Mouse (Mus musculus): ENCODE measurements around the gene Arfgef2. TPM values are rescaled to one million over a fixed set of nuclear protein-coding genes. Genes with fewer than 3 reads are reported as not detected.

Arfgef2 gene
- polyA plus RNA-seq (2011; ENCODE audit: insufficient read length, low read depth, missing spikeins): 24.9 and 32.3 TPM in 2 replicates

DNA sequence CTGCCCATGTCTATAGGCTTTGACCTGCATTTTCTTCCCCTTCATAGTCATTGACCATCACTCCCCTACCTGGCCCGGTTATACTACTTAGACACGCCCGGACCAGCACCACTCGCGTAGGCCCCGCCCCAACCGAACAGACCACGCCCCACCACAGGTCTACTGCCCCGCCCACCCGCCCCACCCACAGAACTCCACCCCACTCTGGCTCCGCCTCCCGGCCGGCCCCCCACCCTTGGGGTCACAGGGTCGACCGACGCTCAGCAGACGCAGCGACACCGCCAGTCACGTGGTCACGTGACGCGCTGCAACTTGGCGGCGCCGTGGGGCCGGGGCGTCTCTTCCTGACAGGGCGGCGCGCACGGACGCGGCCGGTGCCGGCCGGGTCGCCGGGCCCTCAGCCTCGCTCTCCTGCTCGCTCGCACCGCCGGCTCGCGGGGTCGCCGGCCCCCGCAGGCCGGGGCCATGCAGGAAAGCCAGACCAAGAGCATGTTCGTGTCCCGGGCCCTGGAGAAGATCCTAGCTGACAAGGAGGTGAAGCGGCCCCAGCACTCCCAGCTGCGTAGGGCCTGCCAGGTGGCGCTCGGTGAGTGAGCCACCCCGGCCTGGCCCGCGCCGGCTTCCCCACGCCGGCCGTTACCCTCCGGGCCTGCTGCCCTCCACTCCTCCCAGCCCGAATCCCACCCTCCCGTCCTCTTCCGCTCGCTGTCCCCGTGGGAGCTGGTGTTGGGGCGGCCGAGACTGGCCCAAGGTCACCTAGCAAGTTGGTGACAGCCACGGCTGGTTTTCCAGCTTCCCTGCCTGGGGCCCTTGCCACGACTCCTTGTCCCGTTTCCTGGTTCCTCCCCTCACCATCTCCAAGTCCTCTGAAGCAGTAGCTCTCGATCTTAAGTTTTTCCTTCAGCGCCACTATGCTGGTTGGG, at the start of gene Arfgef2:
Arfgef2 (plus strand) TSS at position 339 of the 923 bp plus-strand sequence.
- Histone ChIP-seq H3K4me3 (ENCODE audit: insufficient read depth, low read length) (peak within 1 kb of the TSS; percentile 94), H3K27ac (ENCODE audit: insufficient read depth, low read length) (peak within 1 kb of the TSS; percentile 56), H3K4me1 (ENCODE audit: control insufficient read depth, insufficient read depth, low read length) (peaks cover 14% of the 10 kb centered on the region)
- TF ChIP-seq POLR2A (IDR thresholded peaks at IDR 0.05; ENCODE audit: low read depth, low read length) (peak; percentile 78), CTCF (IDR thresholded peaks at IDR 0.05; ENCODE audit: borderline replicate concordance, insufficient read depth, low read length) (no peak)

DNA sequence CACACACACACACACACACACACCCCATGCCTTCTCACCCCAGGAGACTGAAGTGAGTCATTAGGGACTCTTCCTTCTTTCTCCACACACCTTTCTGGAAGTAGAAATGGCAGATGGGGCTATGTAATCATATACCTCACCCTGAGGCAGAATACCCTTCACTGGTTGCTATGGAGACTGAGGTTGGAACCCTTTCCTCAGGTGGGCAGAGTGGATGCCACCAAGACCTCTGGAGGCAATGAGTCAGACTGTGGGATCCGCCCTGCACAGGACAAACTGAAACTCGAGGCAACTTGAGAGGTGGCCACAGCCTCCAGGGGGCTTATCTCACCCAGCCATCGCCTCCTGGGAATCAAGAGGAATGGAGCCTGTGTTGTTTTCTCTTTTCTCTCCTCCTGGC, 47.4 kb upstream of the Arfgef2 start:
- TF ChIP-seq POLR2A (IDR thresholded peaks at IDR 0.05; ENCODE audit: low read depth, low read length) (no peak), CTCF (IDR thresholded peaks at IDR 0.05; ENCODE audit: borderline replicate concordance, insufficient read depth, low read length) (no peak)
- Histone ChIP-seq H3K27ac (ENCODE audit: insufficient read depth, low read length) (no peak overlapping the region), H3K4me1 (ENCODE audit: control insufficient read depth, insufficient read depth, low read length) (no peaks in the 10 kb centered on the region), H3K4me3 (ENCODE audit: insufficient read depth, low read length) (no peak overlapping the region)

GRCm38 (mm10) chr2:166764051-166764450, 41.3 kb upstream of the Arfgef2 start:
- no peak for TF ChIP-seq CTCF (IDR thresholded peaks at IDR 0.05; ENCODE audit: borderline replicate concordance, insufficient read depth, low read length)
- no peak for TF ChIP-seq POLR2A (IDR thresholded peaks at IDR 0.05; ENCODE audit: low read depth, low read length)
- Histone ChIP-seq H3K4me1 (ENCODE audit: control insufficient read depth, insufficient read depth, low read length) (no peaks in the 10 kb centered on the region), H3K27ac (ENCODE audit: insufficient read depth, low read length) (no peak overlapping the region), H3K4me3 (ENCODE audit: insufficient read depth, low read length) (no peak overlapping the region)

- Histone ChIP-seq H3K27ac (ENCODE audit: insufficient read depth, low read length) (no peak overlapping the region), H3K4me1 (ENCODE audit: control insufficient read depth, insufficient read depth, low read length) (no peaks in the 10 kb centered on the region)
- TF ChIP-seq CTCF (IDR thresholded peaks at IDR 0.05; ENCODE audit: borderline replicate concordance, insufficient read depth, low read length): no peak
- no peak for TF ChIP-seq POLR2A (IDR thresholded peaks at IDR 0.05; ENCODE audit: low read depth, low read length)
Measured at GRCm38 (mm10) chr2:166767591-166767990, 37.8 kb upstream of the Arfgef2 start.

DNA sequence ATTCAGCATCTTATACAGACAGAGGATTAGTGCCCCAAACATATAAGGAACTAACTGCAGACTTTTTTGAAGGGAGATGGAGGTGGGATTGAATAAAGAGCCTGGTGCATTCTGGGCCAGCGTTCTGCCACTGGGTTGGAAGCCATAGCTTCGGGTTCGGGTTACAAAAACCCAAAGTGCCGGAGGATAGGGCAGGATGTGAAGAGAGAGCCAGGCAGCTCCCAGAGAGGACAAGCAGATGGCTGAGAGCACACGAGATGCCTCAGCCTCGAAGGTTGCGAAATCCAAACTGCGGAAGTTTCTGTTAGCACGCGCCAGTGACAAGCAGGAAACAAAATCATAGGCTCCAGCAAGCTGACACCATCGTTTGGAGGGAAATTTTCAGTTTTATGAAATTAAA, 34.0 kb upstream of the Arfgef2 start:
- no peak for TF ChIP-seq POLR2A (IDR thresholded peaks at IDR 0.05; ENCODE audit: low read depth, low read length)
- no peak for TF ChIP-seq CTCF (IDR thresholded peaks at IDR 0.05; ENCODE audit: borderline replicate concordance, insufficient read depth, low read length)
- H3K4me3 ChIP-seq (ENCODE audit: insufficient read depth, low read length): no peak overlapping the region
- no peaks in the 10 kb centered on the region for H3K4me1 ChIP-seq (ENCODE audit: control insufficient read depth, insufficient read depth, low read length)
- no peak overlapping the region for H3K27ac ChIP-seq (ENCODE audit: insufficient read depth, low read length)

More at GRCm38 (mm10) chr2:166767591-166767990, 37.8 kb upstream of the Arfgef2 start:
- H3K4me3 ChIP-seq (ENCODE audit: insufficient read depth, low read length): no peak overlapping the region

DNA sequence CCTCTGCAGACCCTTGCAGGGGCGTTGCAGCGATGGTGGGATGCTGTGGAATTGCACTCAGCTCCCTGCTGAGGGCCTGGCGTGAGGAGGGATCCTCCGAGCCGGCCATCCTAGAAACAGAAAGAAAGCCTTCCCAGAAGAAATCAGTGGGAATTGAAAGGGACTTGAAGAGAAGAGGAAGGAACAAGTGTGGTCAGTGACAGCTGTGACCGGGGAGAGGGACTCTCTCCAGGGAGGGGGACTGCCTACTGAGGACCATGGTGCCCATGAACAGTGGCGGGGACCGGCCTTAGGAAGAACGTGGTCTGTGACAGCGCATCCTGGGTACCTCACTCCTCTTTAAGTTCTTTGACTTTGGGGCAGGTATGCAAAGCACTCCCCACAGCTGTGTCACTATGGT, 31.8 kb upstream of the Arfgef2 start:
- Histone ChIP-seq H3K27ac (ENCODE audit: insufficient read depth, low read length) (no peak overlapping the region), H3K4me1 (ENCODE audit: control insufficient read depth, insufficient read depth, low read length) (no peaks in the 10 kb centered on the region), H3K4me3 (ENCODE audit: insufficient read depth, low read length) (no peak overlapping the region)
- no peak for TF ChIP-seq CTCF (IDR thresholded peaks at IDR 0.05; ENCODE audit: borderline replicate concordance, insufficient read depth, low read length)
- no peak for TF ChIP-seq POLR2A (IDR thresholded peaks at IDR 0.05; ENCODE audit: low read depth, low read length)

GRCm38 (mm10) chr2:166774275-166774674, 31.1 kb upstream of the Arfgef2 start:
- TF ChIP-seq POLR2A (IDR thresholded peaks at IDR 0.05; ENCODE audit: low read depth, low read length) (no peak), CTCF (IDR thresholded peaks at IDR 0.05; ENCODE audit: borderline replicate concordance, insufficient read depth, low read length) (no peak)
- no peaks in the 10 kb centered on the region for H3K4me1 ChIP-seq (ENCODE audit: control insufficient read depth, insufficient read depth, low read length)
- no peak overlapping the region for H3K4me3 ChIP-seq (ENCODE audit: insufficient read depth, low read length)
- no peak overlapping the region for H3K27ac ChIP-seq (ENCODE audit: insufficient read depth, low read length)

DNA sequence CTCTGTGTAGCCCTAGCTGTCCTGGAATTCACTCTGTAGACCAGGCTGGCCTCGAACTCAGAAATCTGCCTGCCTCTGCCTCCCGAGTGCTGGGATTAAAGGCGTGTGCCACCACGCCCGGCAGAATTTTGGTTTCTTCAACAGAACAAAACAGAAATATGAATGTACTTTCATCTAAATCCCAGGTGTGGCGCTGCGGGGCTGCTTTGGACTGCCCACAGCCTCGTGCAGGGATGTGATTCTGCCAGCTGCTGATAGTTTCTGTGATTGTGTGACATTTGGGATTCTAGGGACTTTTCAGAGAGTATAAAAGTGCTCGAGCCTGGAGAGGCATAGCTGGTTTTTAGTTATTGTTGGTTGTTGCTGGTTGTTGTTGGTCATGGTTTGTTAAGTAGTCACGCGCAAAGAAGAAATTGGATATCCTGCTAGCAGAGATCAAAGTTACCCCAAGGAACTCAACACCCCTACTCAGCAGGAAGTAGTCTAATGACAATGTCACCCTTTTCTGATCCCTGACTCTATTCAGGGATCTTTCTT, 30.0 kb upstream of the Arfgef2 start:
- H3K27ac ChIP-seq (ENCODE audit: insufficient read depth, low read length): no peak overlapping the region
- TF ChIP-seq CTCF (IDR thresholded peaks at IDR 0.05; ENCODE audit: borderline replicate concordance, insufficient read depth, low read length): no peak
- TF ChIP-seq POLR2A (IDR thresholded peaks at IDR 0.05; ENCODE audit: low read depth, low read length): no peak
- H3K4me3 ChIP-seq (ENCODE audit: insufficient read depth, low read length): no peak overlapping the region
- H3K4me1 ChIP-seq (ENCODE audit: control insufficient read depth, insufficient read depth, low read length): no peaks in the 10 kb centered on the region

DNA sequence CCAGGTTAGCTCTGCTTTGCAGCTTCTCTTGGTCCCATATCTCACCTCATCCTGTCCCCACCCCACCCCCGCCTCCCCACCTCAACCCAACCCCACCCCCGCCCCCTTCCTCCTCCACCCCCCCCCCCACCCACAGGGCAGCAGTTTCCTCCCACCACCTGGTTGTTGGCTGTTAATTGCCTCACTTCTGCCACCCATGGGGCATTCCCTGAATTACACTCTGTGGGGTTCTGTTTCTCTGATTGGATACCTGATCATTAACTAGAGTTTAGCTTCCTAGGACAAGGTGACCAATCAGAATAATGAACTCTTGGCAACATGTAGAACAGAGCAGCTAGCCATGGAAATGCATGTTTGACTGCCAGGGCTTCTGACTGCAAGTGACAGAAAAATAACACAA, 29.1 kb upstream of the Arfgef2 start:
- TF ChIP-seq CTCF (IDR thresholded peaks at IDR 0.05; ENCODE audit: borderline replicate concordance, insufficient read depth, low read length) (no peak), POLR2A (IDR thresholded peaks at IDR 0.05; ENCODE audit: low read depth, low read length) (no peak)
- Histone ChIP-seq H3K27ac (ENCODE audit: insufficient read depth, low read length) (no peak overlapping the region), H3K4me1 (ENCODE audit: control insufficient read depth, insufficient read depth, low read length) (no peaks in the 10 kb centered on the region), H3K4me3 (ENCODE audit: insufficient read depth, low read length) (no peak overlapping the region)

DNA sequence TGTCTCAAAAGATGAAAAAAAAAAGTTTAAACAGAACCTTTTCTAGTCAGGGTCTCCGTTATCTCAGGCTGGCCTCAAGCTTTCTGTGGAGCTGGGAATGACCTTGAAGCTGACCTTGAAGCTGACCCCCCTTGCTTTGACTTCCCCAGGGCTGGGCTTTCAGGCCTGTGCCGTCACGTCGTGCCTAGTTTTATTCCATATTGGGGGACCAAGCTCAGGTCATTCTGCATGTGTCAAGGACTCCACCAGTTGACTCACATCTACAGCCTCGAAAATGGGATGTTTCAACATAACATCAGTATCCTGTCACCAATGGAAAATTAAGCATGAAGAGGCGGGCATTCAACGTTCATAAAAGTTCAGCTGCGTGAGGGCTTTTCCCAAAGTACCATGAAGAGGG, 25.4 kb upstream of the Arfgef2 start:
- TF ChIP-seq POLR2A (IDR thresholded peaks at IDR 0.05; ENCODE audit: low read depth, low read length): no peak
- no peak for TF ChIP-seq CTCF (IDR thresholded peaks at IDR 0.05; ENCODE audit: borderline replicate concordance, insufficient read depth, low read length)
- H3K27ac ChIP-seq (ENCODE audit: insufficient read depth, low read length): no peak overlapping the region
- H3K4me3 ChIP-seq (ENCODE audit: insufficient read depth, low read length): no peak overlapping the region
- H3K4me1 ChIP-seq (ENCODE audit: control insufficient read depth, insufficient read depth, low read length): no peaks in the 10 kb centered on the region

Measured in embryonic fibroblast, embryonic 13.5 days (primary cell).